Mouse (Mus musculus): Measurements from ENCODE around the gene Asgr1. TPM values are rescaled to one million over a fixed set of nuclear protein-coding genes. Genes with fewer than 3 reads are reported as not detected.
"Not testable (repeated sequence)": the region's sequence is repeated elsewhere in the genome, so short reads cannot be mapped to it uniquely, and the experiment has no call there.

Asgr1 gene
- polyA plus RNA-seq, 1 experiment, result 4.0 TPM

DNA sequence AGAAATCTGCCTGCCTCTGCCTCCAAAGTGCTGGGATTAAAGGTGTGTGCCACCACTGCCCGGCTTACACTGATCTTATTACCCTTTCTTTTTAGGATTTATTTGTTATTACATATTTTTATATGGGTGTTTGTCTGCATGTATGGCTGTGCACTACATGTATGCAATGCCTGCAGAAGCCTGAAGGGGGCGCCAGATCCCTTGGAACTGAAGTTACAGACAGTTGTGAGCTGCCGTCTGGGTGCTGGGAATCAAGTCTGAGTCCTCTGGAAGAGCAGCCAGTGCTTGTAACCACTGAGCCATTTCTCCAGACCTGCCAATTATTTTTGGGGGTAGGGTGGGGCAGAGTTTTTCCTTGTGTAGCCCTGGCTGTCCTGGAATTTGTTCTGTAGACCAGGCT is 9.2 kb downstream of the Asgr1 start:
- Histone ChIP-seq H3ac (ENCODE audit: control insufficient read depth, insufficient read length, low read depth) (no peak overlapping the region), H3K79me2 (ENCODE audit: control insufficient read depth, insufficient read depth) (no peaks in the 10 kb centered on the region), H3K27me3 (ENCODE audit: control insufficient read depth, insufficient read depth, insufficient read length) (no peaks in the 10 kb centered on the region), H3K79me3 (ENCODE audit: low read depth) (no peaks in the 10 kb centered on the region), H3K36me3 (ENCODE audit: control insufficient read depth, insufficient read depth) (no peaks in the 10 kb centered on the region), H3K4me3 (ENCODE audit: insufficient read depth, poor library complexity, severe bottlenecking) (no peak overlapping the region)
- no peak for TF ChIP-seq CTCF (IDR thresholded peaks at IDR 0.05; ENCODE audit: control insufficient read depth, insufficient read depth, insufficient read length)
- TF ChIP-seq MYOD1 (IDR thresholded peaks at IDR 0.05; ENCODE audit: control insufficient read depth, insufficient read length, low read depth), result no peak
- TF ChIP-seq MYOG (IDR thresholded peaks at IDR 0.05; ENCODE audit: control insufficient read depth, extremely low read depth, insufficient read length), result no peak
- TF ChIP-seq USF1 (IDR thresholded peaks at IDR 0.05; ENCODE audit: low read depth), result no peak

DNA sequence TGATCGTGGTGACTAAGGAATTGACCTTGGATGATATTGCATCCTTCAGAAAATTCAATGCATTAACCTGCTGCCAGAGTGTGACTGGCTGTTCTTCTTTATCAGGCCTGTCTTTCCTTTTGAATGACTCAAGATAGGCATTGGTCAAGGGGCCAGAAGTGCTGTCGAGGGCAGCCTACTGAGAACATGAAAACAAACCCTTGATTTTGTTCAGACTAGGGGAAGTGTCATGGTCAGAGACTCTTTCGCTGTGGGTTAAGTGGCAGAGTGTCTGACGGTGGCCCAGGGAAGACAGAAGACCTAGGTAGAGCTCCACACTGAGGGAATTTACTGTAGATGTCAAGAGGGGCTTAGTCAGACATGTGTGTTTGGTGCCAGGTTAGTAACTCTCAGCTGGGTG is 12.8 kb downstream of the Asgr1 start:
- Histone ChIP-seq H3K79me2 (ENCODE audit: control insufficient read depth, insufficient read depth) (no peaks in the 10 kb centered on the region), H3K4me3 (ENCODE audit: insufficient read depth, poor library complexity, severe bottlenecking) (no peak overlapping the region), H3K27me3 (ENCODE audit: control insufficient read depth, insufficient read depth, insufficient read length) (no peaks in the 10 kb centered on the region), H3K36me3 (ENCODE audit: control insufficient read depth, insufficient read depth) (no peaks in the 10 kb centered on the region), H3K79me3 (ENCODE audit: low read depth) (no peaks in the 10 kb centered on the region), H3ac (ENCODE audit: control insufficient read depth, insufficient read length, low read depth) (no peak overlapping the region)
- TF ChIP-seq USF1 (IDR thresholded peaks at IDR 0.05; ENCODE audit: low read depth), result no peak
- no peak for TF ChIP-seq MAX (IDR thresholded peaks at IDR 0.05)
- no peak for TF ChIP-seq FOSL1 (IDR thresholded peaks at IDR 0.05; ENCODE audit: insufficient read depth, low read length, poor library complexity, severe bottlenecking)
- no peak for TF ChIP-seq MYOG (IDR thresholded peaks at IDR 0.05; ENCODE audit: control insufficient read depth, extremely low read depth, insufficient read length)
- TF ChIP-seq CEBPB (IDR thresholded peaks at IDR 0.05; ENCODE audit: low read depth), result no peak
- no peak for TF ChIP-seq MYOD1 (IDR thresholded peaks at IDR 0.05; ENCODE audit: control insufficient read depth, insufficient read length, low read depth)
- TF ChIP-seq CTCF (IDR thresholded peaks at IDR 0.05; ENCODE audit: control insufficient read depth, insufficient read depth, insufficient read length), result no peak

DNA sequence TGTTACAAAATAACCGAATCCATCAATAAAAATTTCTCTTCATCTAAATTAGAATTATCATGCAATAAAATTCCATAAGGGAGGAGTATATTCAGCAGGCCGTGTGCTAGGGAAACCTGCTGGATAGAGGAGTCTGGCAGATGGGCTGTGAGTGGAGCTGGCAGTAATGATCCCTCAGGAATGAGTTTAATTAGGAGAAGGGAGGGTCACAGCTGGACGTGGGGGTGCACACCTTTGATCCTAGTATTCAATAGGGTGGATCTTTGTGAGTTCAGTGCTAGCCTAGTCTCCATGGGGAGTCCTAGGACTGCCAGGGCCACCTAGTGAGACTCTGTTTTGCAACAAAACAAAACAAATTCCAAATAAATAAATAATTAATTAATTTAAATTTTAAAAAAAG is 14.4 kb downstream of the Asgr1 start:
- Histone ChIP-seq H3ac (ENCODE audit: control insufficient read depth, insufficient read length, low read depth) (no peak overlapping the region), H3K4me3 (ENCODE audit: insufficient read depth, poor library complexity, severe bottlenecking) (no peak overlapping the region), H3K79me3 (ENCODE audit: low read depth) (no peaks in the 10 kb centered on the region), H3K36me3 (ENCODE audit: control insufficient read depth, insufficient read depth) (no peaks in the 10 kb centered on the region), H3K27me3 (ENCODE audit: control insufficient read depth, insufficient read depth, insufficient read length) (no peaks in the 10 kb centered on the region), H3K79me2 (ENCODE audit: control insufficient read depth, insufficient read depth) (no peaks in the 10 kb centered on the region)
- TF ChIP-seq CTCF (IDR thresholded peaks at IDR 0.05; ENCODE audit: control insufficient read depth, insufficient read depth, insufficient read length), result no peak
- no peak for TF ChIP-seq CEBPB (IDR thresholded peaks at IDR 0.05; ENCODE audit: low read depth)
- TF ChIP-seq USF1 (IDR thresholded peaks at IDR 0.05; ENCODE audit: low read depth), result no peak
- no peak for TF ChIP-seq FOSL1 (IDR thresholded peaks at IDR 0.05; ENCODE audit: insufficient read depth, low read length, poor library complexity, severe bottlenecking)
- no peak for TF ChIP-seq MYOD1 (IDR thresholded peaks at IDR 0.05; ENCODE audit: control insufficient read depth, insufficient read length, low read depth)
- TF ChIP-seq MAX (IDR thresholded peaks at IDR 0.05), result no peak
- TF ChIP-seq MYOG (IDR thresholded peaks at IDR 0.05; ENCODE audit: control insufficient read depth, extremely low read depth, insufficient read length), result no peak

DNA sequence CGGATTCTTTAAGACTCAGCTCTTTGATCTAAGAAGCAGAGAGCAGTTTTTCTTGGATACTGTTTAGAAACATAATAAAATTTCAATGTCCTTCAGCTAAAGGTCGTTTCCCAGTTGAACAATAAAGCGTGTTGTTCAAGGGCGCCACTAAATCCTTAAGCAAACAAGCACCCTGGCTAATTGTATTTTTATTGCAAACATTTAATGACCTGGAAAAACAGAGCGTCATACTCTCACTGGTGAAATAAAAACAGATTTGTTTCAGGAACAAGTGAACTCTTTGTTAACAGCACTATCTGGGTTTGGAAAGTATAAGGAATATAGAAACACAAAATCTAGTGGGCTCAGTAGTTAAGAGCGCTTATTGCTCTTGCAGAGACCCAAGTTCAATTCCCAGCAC is 16.2 kb downstream of the Asgr1 start:
- no peaks in the 10 kb centered on the region for H3K27me3 ChIP-seq (ENCODE audit: control insufficient read depth, insufficient read depth, insufficient read length)
- no peaks in the 10 kb centered on the region for H3K79me2 ChIP-seq (ENCODE audit: control insufficient read depth, insufficient read depth)
- no peak overlapping the region for H3ac ChIP-seq (ENCODE audit: control insufficient read depth, insufficient read length, low read depth)
- no peaks in the 10 kb centered on the region for H3K79me3 ChIP-seq (ENCODE audit: low read depth)
- TF ChIP-seq CEBPB (IDR thresholded peaks at IDR 0.05; ENCODE audit: low read depth), result no peak
- no peak for TF ChIP-seq MYOD1 (IDR thresholded peaks at IDR 0.05; ENCODE audit: control insufficient read depth, insufficient read length, low read depth)
- TF ChIP-seq CTCF (IDR thresholded peaks at IDR 0.05; ENCODE audit: control insufficient read depth, insufficient read depth, insufficient read length), result no peak
- no peak for TF ChIP-seq MYOG (IDR thresholded peaks at IDR 0.05; ENCODE audit: control insufficient read depth, extremely low read depth, insufficient read length)
- TF ChIP-seq FOSL1 (IDR thresholded peaks at IDR 0.05; ENCODE audit: insufficient read depth, low read length, poor library complexity, severe bottlenecking), result no peak
- H3K36me3 ChIP-seq (ENCODE audit: control insufficient read depth, insufficient read depth), result no peaks in the 10 kb centered on the region
- no peak overlapping the region for H3K4me3 ChIP-seq (ENCODE audit: insufficient read depth, poor library complexity, severe bottlenecking)

DNA sequence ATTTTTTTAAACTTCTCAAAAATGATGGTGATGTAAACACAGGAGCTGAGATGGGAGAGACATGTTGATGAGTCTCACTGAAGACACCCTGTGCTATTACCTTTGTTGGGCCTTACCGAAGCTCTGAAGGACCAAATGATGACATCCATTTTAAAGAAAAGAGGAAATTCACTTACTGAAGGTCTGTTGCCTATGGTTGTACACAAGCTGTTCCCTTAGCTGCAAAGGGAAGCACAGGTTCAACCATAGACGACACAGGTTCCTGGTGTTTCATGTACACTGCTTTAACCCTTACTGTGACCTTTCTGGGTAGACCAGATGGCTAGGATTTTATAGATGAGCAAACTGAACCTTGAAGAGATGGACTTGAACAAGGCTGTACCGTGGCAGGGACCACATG is 16.7 kb downstream of the Asgr1 start:
- not testable (repeated sequence) for H3K79me2 ChIP-seq (ENCODE audit: control insufficient read depth, insufficient read depth); H3ac ChIP-seq (ENCODE audit: control insufficient read depth, insufficient read length, low read depth); H3K27me3 ChIP-seq (ENCODE audit: control insufficient read depth, insufficient read depth, insufficient read length); H3K79me3 ChIP-seq (ENCODE audit: low read depth); H3K36me3 ChIP-seq (ENCODE audit: control insufficient read depth, insufficient read depth); H3K4me3 ChIP-seq (ENCODE audit: insufficient read depth, poor library complexity, severe bottlenecking)

DNA sequence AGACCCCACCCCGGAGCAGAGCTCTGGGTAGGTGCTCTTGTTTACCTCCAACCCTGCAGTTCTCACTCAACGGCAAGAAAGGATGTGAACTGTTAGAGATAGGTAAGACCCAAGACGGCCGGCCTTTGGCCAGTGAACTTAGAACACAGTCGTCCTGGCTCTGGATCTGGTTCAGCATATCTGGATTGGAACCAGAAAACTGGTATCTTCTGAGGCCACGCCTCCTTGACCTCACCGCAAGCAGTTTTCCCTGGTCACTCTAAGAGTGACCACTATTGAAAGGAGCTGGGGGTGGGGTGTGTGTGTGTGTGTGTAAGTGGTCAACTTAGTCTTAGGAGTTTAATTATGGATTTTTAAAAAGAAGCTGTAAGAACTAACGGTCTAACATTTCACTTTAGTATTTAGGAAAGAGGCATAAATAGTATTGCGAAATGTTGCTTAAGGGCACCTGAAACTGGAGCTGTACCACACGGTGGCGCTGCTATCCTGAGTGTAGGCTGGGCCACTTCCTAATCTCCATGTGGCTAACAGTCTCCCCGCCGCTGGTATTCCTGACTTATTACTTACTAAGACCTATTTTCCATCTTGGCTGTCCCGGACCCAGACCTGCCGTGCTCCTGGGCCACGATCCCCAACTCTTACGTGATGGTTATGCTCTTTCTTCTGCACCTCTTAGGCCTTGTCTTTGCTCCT is 20.6 kb downstream of the Asgr1 start:
- H3K79me2 ChIP-seq (ENCODE audit: control insufficient read depth, insufficient read depth), result no peaks in the 10 kb centered on the region
- no peaks in the 10 kb centered on the region for H3K36me3 ChIP-seq (ENCODE audit: control insufficient read depth, insufficient read depth)
- no peak for TF ChIP-seq USF1 (IDR thresholded peaks at IDR 0.05; ENCODE audit: low read depth)
- no peak for TF ChIP-seq MYOD1 (IDR thresholded peaks at IDR 0.05; ENCODE audit: control insufficient read depth, insufficient read length, low read depth)
- TF ChIP-seq MAX (IDR thresholded peaks at IDR 0.05), result peak; percentile 68
- no peak for TF ChIP-seq FOSL1 (IDR thresholded peaks at IDR 0.05; ENCODE audit: insufficient read depth, low read length, poor library complexity, severe bottlenecking)
- TF ChIP-seq MYOG (IDR thresholded peaks at IDR 0.05; ENCODE audit: control insufficient read depth, extremely low read depth, insufficient read length), result no peak
- peak; percentile 99 for TF ChIP-seq CEBPB (IDR thresholded peaks at IDR 0.05; ENCODE audit: low read depth)
- peak; percentile 90 for TF ChIP-seq CTCF (IDR thresholded peaks at IDR 0.05; ENCODE audit: control insufficient read depth, insufficient read depth, insufficient read length)
- no peaks in the 10 kb centered on the region for H3K79me3 ChIP-seq (ENCODE audit: low read depth)
- peak overlapping the region; percentile 51 for H3ac ChIP-seq (ENCODE audit: control insufficient read depth, insufficient read length, low read depth)
- H3K27me3 ChIP-seq (ENCODE audit: control insufficient read depth, insufficient read depth, insufficient read length), result no peaks in the 10 kb centered on the region
- no peak overlapping the region for H3K4me3 ChIP-seq (ENCODE audit: insufficient read depth, poor library complexity, severe bottlenecking)

All from C2C12 (cell line).